Mouse (Mus musculus): ENCODE data around the gene Lce1g. TPM values are rescaled to one million over a fixed set of nuclear protein-coding genes. Genes with fewer than 3 reads are reported as not detected.

Lce1g gene
- polyA plus RNA-seq, 1 experiment from 2014 or later: not detected

Other genes with a start within 250 kb of the Lce1g start
- gene 2310046K23Rik, start 217.8 kb downstream of the Lce1g start, polyA plus RNA-seq (2016; fragmentation: Nextera tagmentation; extraction: Ambion mirVana): not detected in 2 replicates
- gene Ivl, start 178.6 kb downstream of the Lce1g start, polyA plus RNA-seq (2016; fragmentation: Nextera tagmentation; extraction: Ambion mirVana): not detected in 2 replicates
- not detected in 2 replicates for gene Smcp, start 163.3 kb downstream of the Lce1g start, polyA plus RNA-seq (2016; fragmentation: Nextera tagmentation; extraction: Ambion mirVana)
- not detected in 2 replicates for gene 2210017I01Rik, start 144.8 kb downstream of the Lce1g start, polyA plus RNA-seq (2016; fragmentation: Nextera tagmentation; extraction: Ambion mirVana)
- gene Lce6a, start 130.7 kb downstream of the Lce1g start, polyA plus RNA-seq (2016; fragmentation: Nextera tagmentation; extraction: Ambion mirVana): not detected in 2 replicates
- gene Lce1a1, start 104.0 kb downstream of the Lce1g start, polyA plus RNA-seq (2016; fragmentation: Nextera tagmentation; extraction: Ambion mirVana): not detected in 2 replicates
- not detected in 2 replicates for gene Lce1b, start 95.4 kb downstream of the Lce1g start, polyA plus RNA-seq (2016; fragmentation: Nextera tagmentation; extraction: Ambion mirVana)
- not detected in 2 replicates for gene Lce1a2, start 82.0 kb downstream of the Lce1g start, polyA plus RNA-seq (2016; fragmentation: Nextera tagmentation; extraction: Ambion mirVana)
- not detected in 2 replicates for gene Lce1c, start 73.1 kb downstream of the Lce1g start, polyA plus RNA-seq (2016; fragmentation: Nextera tagmentation; extraction: Ambion mirVana)
- gene Lce1d, start 65.1 kb downstream of the Lce1g start, polyA plus RNA-seq (2016; fragmentation: Nextera tagmentation; extraction: Ambion mirVana): not detected in 2 replicates
- gene Lce1e, start 43.3 kb downstream of the Lce1g start, polyA plus RNA-seq (2016; fragmentation: Nextera tagmentation; extraction: Ambion mirVana): not detected in 2 replicates
- not detected in 2 replicates for gene Lce1f, start 32.0 kb downstream of the Lce1g start, polyA plus RNA-seq (2016; fragmentation: Nextera tagmentation; extraction: Ambion mirVana)
- gene Gm38119, start 13.2 kb downstream of the Lce1g start, polyA plus RNA-seq (2016; fragmentation: Nextera tagmentation; extraction: Ambion mirVana): not detected in 2 replicates
- not detected in 2 replicates for gene Lce1h, start 12.7 kb upstream of the Lce1g start, polyA plus RNA-seq (2016; fragmentation: Nextera tagmentation; extraction: Ambion mirVana)
- not detected in 2 replicates for gene Lce1i, start 26.6 kb upstream of the Lce1g start, polyA plus RNA-seq (2016; fragmentation: Nextera tagmentation; extraction: Ambion mirVana)
- gene Lce1j, start 38.2 kb upstream of the Lce1g start, polyA plus RNA-seq (2016; fragmentation: Nextera tagmentation; extraction: Ambion mirVana): not detected in 2 replicates
- not detected in 2 replicates for gene Lce1k, start 55.6 kb upstream of the Lce1g start, polyA plus RNA-seq (2016; fragmentation: Nextera tagmentation; extraction: Ambion mirVana)
- not detected in 2 replicates for gene Kprp, start 74.9 kb upstream of the Lce1g start, polyA plus RNA-seq (2016; fragmentation: Nextera tagmentation; extraction: Ambion mirVana)
- gene Lce1l, start 98.9 kb upstream of the Lce1g start, polyA plus RNA-seq (2016; fragmentation: Nextera tagmentation; extraction: Ambion mirVana): not detected in 2 replicates
- not detected in 2 replicates for gene 2310050C09Rik, start 117.9 kb upstream of the Lce1g start, polyA plus RNA-seq (2016; fragmentation: Nextera tagmentation; extraction: Ambion mirVana)
- not detected in 2 replicates for gene Lce3a, start 173.9 kb upstream of the Lce1g start, polyA plus RNA-seq (2016; fragmentation: Nextera tagmentation; extraction: Ambion mirVana)
- not detected in 2 replicates for gene Lce3b, start 180.6 kb upstream of the Lce1g start, polyA plus RNA-seq (2016; fragmentation: Nextera tagmentation; extraction: Ambion mirVana)
- gene Lce3c, start 192.1 kb upstream of the Lce1g start, polyA plus RNA-seq (2016; fragmentation: Nextera tagmentation; extraction: Ambion mirVana): not detected in 2 replicates
- gene Lce3d, start 205.1 kb upstream of the Lce1g start, polyA plus RNA-seq (2016; fragmentation: Nextera tagmentation; extraction: Ambion mirVana): not detected in 2 replicates
- not detected in 2 replicates for gene Lce3e, start 214.7 kb upstream of the Lce1g start, polyA plus RNA-seq (2016; fragmentation: Nextera tagmentation; extraction: Ambion mirVana)
- gene Lce3f, start 239.9 kb upstream of the Lce1g start, polyA plus RNA-seq (2016; fragmentation: Nextera tagmentation; extraction: Ambion mirVana): not detected in 2 replicates

All from heart, embryonic 12.5 days (tissue).